Mouse (Mus musculus) cerebellum, adult 11-12 months (tissue): ENCODE data around the gene Vti1a.

Experiments used
- DNase-seq: peaks from one replicate; pipeline ENCODE4 v3.0.0; 2022

The Vti1a gene

GRCm38 (mm10) chr19:55564104-55564938 is 248.2 kb downstream of the Vti1a start:
- DNase-seq: no peak

DNA sequence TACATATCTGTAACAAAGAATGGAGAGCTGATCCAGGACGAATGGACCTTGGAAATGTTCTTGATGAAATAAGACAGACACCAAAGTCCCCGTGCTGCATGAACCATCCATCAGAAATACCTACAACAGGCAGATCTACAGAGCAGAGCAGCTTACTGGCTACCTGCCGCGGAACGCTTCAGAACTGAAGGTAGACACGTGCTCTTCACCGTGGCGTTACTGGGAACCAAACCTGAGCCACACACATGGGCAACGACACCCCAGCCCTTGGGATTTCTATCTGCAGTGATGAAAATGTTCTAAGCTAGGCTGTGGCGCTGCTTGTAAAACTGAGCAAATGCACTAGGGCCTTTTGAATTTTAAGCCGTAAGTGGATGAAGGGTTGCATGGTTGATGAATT is 249.0 kb downstream of the Vti1a start:
- no peak for DNase-seq

- DNase-seq: no peak
Observed at GRCm38 (mm10) chr19:55565523-55566369, 249.7 kb downstream of the Vti1a start.

DNA sequence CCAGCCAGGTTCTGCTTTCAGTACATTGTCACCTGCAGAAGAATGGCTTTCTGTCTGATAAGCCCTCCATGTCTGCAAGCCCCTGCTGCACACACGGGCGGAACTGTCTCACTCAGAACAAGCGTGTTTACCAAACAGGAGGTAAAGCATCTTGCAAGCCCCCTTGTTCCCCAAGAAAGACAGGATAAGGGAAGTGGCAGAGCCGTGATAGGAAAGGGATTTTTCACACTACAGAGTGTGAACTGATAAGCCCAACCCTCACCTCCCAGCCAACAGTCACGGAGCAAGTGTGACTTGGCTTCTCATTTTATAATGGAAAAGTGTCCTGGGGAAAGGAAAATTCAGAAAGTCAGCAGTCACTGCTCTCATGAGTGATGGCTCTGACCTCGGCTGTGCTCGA is 253.0 kb downstream of the Vti1a start:
- DNase-seq: no peak

DNA sequence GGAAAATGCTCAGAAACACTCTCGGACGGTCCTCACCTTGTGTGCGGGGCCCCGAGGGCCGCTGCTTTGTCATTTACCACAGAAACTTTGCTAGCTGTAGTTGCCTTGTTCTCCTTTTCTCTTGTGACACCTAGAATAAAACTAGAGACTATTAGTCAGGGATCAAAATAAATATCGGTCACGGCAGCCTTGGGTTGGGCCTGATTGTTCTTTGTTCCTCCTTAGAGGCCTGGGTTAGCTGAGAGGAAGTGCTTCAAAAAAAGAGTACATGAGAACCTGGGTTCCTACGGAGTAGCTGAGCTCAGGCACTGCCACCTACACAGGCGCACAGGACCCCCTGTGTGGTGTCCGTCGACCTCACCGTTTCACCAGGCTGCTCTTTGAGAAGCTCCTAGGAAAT is 253.8 kb downstream of the Vti1a start:
- DNase-seq: no peak

- no peak for DNase-seq
Observed at GRCm38 (mm10) chr19:55570520-55571296, 254.6 kb downstream of the Vti1a start.

DNA sequence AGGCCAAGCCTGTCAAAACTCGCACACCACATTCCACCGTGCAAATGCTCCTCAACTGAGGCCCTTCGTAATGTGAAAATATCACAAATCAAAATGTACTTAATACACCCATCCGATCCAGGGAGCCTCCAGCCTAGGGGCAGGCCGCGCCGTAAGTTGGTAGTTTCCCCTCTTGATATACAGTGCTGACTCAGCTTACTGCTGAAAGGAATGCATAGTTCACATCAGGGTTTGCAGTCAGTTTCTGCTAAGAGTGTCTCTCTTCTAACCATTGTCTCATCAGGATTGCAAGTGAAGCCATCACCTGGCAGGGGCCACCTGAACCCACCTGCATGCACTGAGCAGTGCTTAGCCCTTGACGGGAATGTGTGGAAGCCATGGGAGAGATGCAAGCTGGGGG is 255.4 kb downstream of the Vti1a start:
- no peak for DNase-seq

- DNase-seq: no peak
Observed at GRCm38 (mm10) chr19:55577306-55578042, 261.4 kb downstream of the Vti1a start.

GRCm38 (mm10) chr19:55578094-55579085 is 262.3 kb downstream of the Vti1a start:
- peak; percentile 23 for DNase-seq

DNA sequence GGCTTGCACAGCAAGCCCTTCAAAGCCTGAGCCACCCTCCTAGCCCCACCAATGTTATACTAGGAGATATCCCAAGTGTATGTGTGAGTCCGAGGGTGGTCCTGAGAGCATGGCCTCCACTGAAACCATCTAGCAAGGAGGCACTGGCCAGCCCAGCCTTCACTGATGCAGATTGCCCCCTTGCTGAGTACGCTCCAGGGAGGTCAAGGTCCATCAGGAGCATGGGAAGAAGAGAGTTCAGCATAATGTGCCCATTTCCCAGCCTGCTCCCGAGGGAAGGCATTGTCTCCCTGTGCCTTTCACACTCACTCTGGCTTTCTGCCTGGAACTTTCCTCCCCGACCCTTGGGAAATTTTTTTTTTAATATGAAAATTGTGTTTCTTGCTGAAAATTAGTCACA is 263.2 kb downstream of the Vti1a start:
- no peak for DNase-seq

DNA sequence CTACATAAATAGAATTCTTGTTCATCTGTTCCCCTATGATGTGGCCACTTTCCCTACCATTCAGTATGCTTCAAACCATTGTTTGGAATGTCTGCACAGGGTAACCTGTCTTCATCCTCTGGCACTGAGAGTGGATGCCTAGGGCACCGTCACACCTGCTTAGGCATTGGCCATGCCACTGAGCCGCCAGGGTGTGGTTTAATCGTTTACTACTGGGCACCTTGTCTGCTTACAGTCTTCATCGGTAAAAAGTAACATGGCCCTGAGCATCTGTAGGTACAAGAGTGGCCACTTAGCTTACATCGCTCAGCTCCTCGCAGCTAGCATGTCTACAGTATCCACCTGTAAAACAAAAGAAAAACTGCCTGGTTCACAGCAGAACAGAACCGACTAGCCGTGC is 264.1 kb downstream of the Vti1a start:
- no peak for DNase-seq

DNA sequence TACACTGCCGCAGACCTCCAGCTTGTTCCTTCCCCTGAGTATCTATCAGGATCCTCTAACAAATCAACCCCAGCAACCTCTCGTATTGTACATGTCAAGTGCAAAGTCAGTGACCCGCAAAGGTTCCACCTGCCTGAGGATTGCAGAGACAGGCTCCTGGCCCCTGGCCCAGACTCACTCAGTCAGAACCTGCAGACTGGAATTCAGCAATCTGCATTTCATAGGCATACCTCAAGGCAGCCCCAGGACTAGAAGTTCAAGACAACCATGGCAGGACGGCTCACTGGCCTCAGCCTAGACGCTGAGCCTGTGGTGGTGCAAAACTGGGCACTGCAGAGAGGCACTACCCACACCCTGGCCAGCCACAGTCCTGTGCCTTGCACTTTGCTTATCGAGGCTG is 264.6 kb downstream of the Vti1a start:
- no peak for DNase-seq

DNA sequence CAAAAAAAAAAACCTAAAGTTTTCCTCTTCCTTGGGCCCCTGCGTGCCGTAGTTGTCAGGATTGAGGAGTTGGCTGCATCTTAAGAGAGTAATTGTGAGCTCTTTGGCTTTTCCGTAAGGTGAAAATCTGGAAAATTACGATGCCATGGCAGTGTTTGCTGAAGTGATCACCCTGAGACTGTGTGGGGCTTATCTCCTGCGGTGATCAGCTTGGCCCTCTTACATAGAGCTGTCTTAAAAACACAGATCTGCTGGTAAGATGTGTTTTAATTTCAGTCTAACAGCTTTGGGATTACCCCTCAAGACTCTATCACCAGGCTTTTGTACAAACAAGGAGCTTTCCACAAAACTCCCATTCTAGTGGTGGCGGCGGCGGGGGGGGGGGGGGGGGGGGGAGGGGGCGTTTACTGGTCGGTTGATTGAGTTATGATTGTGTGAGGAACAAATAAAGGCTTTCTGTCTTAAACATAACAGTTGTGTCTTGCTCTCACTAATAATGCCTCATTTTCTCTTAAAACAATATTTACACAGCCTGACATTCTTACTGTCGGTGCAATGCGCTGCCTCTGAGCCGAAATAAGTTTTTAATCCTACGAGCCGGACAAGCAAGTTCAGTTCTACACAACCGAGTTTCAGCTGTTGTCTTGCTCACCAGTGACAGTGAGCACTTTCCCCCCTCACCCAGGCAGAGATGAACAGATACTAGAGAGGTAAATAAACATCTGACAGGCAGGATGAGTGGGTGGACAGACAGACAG is 267.0 kb downstream of the Vti1a start:
- DNase-seq: no peak

GRCm38 (mm10) chr19:55585270-55586224 is 269.5 kb downstream of the Vti1a start:
- DNase-seq: no peak

DNA sequence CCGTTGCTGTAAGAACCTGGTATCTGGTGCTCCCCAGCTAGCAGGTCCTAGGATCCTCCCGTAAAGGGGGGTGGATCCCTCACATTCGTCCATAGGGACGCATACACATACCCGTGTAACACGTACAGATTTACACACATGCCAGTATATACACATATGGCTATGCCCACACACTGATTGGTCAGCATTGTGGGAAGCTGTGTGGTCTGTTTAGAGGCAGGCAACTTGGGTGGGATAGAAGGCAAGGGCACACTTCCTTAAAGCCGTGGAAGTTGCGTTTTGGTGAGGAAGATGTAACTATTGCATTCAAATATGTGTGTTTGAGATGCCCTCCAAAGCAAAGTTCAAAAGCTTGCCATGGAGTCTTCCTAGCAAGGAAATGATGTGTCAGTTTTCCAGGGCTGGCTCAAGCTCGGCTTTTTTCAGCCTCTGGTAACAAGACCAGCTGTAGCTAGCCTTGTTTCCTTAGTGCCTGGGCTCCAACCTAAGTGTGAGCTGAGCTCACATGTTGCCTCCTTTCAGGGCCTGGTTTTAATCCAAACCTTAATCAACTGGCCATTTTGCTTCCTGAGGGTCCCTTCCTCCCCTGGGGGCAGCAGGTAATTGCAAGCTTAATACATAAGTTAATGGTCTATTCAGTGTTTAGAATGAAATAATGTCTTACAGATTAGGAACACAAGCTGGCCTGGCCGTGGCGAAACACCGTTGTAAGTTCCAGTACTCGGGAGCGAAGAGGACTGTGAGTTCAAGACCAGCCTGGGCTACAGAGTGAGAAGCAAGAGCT is 271.7 kb downstream of the Vti1a start:
- no peak for DNase-seq

DNA sequence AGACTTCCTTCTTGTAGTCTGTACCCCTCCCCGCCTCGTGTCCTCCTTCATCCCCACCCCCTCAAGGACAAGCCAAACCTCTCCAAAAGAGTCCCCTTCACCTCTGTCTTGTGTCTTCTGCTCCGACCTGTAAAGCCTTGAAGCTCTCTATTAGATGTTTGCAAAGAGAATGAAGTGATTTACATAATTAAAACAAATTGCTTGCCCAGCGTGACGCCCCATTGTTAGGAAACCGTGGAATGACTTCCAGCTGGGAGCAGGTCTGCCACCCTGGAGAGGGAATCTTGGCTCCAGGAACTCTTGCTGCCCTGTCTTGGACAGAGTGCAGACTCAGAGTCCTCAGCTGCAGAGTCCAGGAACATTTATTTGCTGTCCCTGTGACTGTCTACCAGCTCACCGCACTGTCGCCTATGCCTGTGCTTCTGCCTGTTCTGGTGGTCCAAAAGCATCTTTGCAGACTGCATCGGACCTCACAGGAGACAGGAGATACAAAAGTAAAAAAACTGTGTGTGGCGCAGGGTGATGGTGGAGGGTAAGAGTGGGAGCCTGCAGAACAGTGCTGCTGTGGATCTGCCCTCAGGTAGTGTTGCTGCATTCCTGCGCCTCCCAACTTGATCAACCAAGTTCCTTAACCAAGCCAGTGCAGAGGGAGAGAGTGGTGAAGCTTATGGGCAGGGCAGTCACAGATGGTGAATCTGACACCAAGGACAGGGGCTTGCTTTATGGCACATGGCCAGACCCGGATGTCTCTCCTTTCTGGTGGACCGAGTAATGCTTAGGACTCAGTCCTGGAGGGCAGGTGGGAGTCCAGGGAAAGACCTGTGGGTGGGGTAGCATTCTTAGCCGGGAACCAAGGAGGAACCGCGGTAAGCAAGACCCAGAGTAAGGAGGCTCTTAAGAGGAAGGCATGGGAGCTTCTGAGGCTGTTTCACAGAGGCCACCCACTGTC is 273.1 kb downstream of the Vti1a start:
- DNase-seq: no peak
